Mouse (Mus musculus) stomach, postnatal 0 days (tissue): Measurements from ENCODE around the gene Car11.

ENCODE experiments used
- CTCF ChIP-seq: IDR thresholded peaks from 2 replicates; pipeline ENCODE4 v1.5.1; 2016; ENCODE audit warnings: antibody characterized with exemption, low read depth, mild to moderate bottlenecking, moderate library complexity
- EP300 ChIP-seq: optimal IDR thresholded peaks from 2 replicates; pipeline ENCODE3; 2016; ENCODE audit warnings: antibody characterized with exemption

GRCm38 (mm10) chr7:45719738-45720412 is 20.2 kb downstream of the Car11 start:
- TF ChIP-seq CTCF (no peak), EP300 (no peak)
